Mouse (Mus musculus): ENCODE data around the gene Mex3d. TPM values are rescaled to one million over a fixed set of nuclear protein-coding genes. Genes with fewer than 3 reads are reported as not detected.
A peak's percentile ranks its signal among the peaks of the same experiment; 100 is the strongest.
"Not testable (repeated sequence)": the region's sequence is repeated elsewhere in the genome, so short reads cannot be mapped to it uniquely, and the experiment has no call there.

Mex3d gene
- polyA plus RNA-seq, 1 experiment from 2014 or later: 1.9 TPM

- H3K4me3 ChIP-seq (ENCODE audit: low read length): peak within 1 kb of the TSS; percentile 38
- no peaks in the 10 kb centered on the region for H3K9me3 ChIP-seq (ENCODE audit: control insufficient read depth, low read length)
- 2% methylated on average over 53 of the region's 53 CpGs for WGBS
- H3K36me3 ChIP-seq (ENCODE audit: control insufficient read depth, insufficient read depth, low read length): no peaks in the 10 kb centered on the region
- peak within 1 kb of the TSS; percentile 48 for H3K4me2 ChIP-seq (ENCODE audit: low read depth, low read length)
- peaks cover 14% of the 10 kb centered on the region for H3K4me1 ChIP-seq (ENCODE audit: control insufficient read depth, insufficient read depth, low read length)
- peaks cover 41% of the 10 kb centered on the region for H3K27me3 ChIP-seq (replicated peaks; ENCODE audit: control insufficient read depth, insufficient read depth, low read length)
- no peak for ATAC-seq
- H3K9ac ChIP-seq (ENCODE audit: low read depth, low read length): peak within 1 kb of the TSS; percentile 24; the same call in 1 of the 2 replicates
- H3K27ac ChIP-seq (ENCODE audit: low read length): no peak within 1 kb of the TSS
Observed at GRCm38 (mm10) chr10:80356001-80356682, 31.3 kb downstream of the Mex3d start, which contains the start of gene Plk5. Gene Plk5, plus strand, starts transcription at chr10:80356459.

DNA sequence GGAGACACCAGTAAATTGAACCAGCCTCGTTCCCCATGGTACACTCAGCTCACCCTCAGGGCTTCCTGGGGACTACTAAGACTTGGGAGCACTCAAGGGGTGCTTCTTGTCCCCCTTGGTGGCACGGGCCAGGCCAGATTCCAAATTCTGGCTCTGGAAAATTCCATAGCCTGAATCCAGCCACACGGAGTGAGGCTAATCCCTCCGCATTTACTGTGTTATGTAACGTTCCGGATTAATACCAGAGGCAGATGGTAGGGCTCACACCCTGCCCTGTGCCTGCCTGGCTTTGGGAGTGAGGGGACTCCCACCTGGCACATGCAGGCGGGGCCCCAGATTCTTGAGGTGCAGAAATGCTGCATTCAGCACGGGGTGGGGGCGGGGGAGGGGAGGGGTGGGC lies 32.0 kb downstream of the Mex3d start:
- no peak for ATAC-seq
- H3K9ac ChIP-seq (ENCODE audit: low read depth, low read length): no peak overlapping the region
- WGBS: 13% methylated on average over 9 of the region's 9 CpGs

DNA sequence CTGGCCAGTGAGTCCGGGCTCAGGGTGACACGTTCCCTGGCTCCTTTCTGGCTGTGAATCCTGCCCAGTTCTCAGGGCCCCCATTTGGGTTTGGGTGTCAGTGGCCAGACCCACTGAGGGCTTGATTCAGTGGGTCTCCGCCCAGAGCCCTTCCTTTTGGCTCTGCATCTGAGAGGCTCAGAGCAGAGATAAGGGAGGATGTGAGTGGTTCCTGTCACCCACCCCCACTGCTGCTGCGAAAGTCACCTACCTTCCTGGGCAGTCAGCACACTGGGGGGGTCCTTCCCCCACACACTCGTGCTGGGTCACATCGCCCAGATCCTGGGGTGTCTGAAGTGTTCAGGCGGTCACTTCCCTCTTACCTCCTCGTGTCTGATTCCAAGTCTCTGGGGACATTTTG lies 34.7 kb downstream of the Mex3d start:
- ATAC-seq: no peak
- H3K36me3 ChIP-seq (ENCODE audit: control insufficient read depth, insufficient read depth, low read length): no peaks in the 10 kb centered on the region
- no peaks in the 10 kb centered on the region for H3K9me3 ChIP-seq (ENCODE audit: control insufficient read depth, low read length)
- H3K4me1 ChIP-seq (ENCODE audit: control insufficient read depth, insufficient read depth, low read length): peaks cover 24% of the 10 kb centered on the region
- H3K9ac ChIP-seq (ENCODE audit: low read depth, low read length): no peak overlapping the region
- no peak overlapping the region for H3K4me2 ChIP-seq (ENCODE audit: low read depth, low read length)
- peaks cover 32% of the 10 kb centered on the region for H3K27me3 ChIP-seq (replicated peaks; ENCODE audit: control insufficient read depth, insufficient read depth, low read length)
- WGBS: 69% methylated on average over 8 of the region's 8 CpGs
- no peak overlapping the region for H3K4me3 ChIP-seq (ENCODE audit: low read length)
- no peak overlapping the region for H3K27ac ChIP-seq (ENCODE audit: low read length)

More for the DNA sequence above, 32.0 kb downstream of the Mex3d start:
- H3K4me3 ChIP-seq (ENCODE audit: low read length): no peak overlapping the region
- no peaks in the 10 kb centered on the region for H3K36me3 ChIP-seq (ENCODE audit: control insufficient read depth, insufficient read depth, low read length)
- H3K9me3 ChIP-seq (ENCODE audit: control insufficient read depth, low read length): no peaks in the 10 kb centered on the region
- H3K4me1 ChIP-seq (ENCODE audit: control insufficient read depth, insufficient read depth, low read length): peaks cover 14% of the 10 kb centered on the region
- H3K27me3 ChIP-seq (replicated peaks; ENCODE audit: control insufficient read depth, insufficient read depth, low read length): peaks cover 41% of the 10 kb centered on the region
- no peak overlapping the region for H3K4me2 ChIP-seq (ENCODE audit: low read depth, low read length)
- no peak overlapping the region for H3K27ac ChIP-seq (ENCODE audit: low read length)

DNA sequence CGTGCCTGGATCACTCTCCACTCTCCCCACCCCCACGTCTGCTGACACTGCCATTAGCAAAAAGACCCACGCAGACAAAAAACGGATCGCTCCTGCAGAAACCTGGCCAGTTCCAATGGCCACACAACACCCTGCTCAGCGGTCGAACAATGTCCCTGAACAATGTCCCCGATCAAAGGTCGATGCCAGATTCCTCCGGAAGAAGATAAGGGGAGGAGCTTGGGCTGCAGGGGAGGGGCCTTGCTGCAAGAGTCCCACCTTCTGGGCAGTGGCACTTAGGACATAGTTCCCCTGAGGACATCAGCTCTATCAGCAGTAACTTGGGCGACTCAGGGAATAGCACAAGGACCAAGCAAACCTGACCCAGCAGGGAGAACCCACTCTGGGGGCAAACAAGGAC lies 35.6 kb downstream of the Mex3d start:
- H3K4me3 ChIP-seq (ENCODE audit: low read length): no peak overlapping the region
- no peak overlapping the region for H3K4me2 ChIP-seq (ENCODE audit: low read depth, low read length)
- H3K4me1 ChIP-seq (ENCODE audit: control insufficient read depth, insufficient read depth, low read length): peaks cover 26% of the 10 kb centered on the region
- 0 out of 2 replicates have a peak, but pooled peaks have one; percentile 12 for ATAC-seq
- 22% methylated on average over 11 of the region's 11 CpGs for WGBS
- no peak overlapping the region for H3K9ac ChIP-seq (ENCODE audit: low read depth, low read length)
- H3K9me3 ChIP-seq (ENCODE audit: control insufficient read depth, low read length): no peaks in the 10 kb centered on the region
- no peak overlapping the region for H3K27ac ChIP-seq (ENCODE audit: low read length)
- H3K36me3 ChIP-seq (ENCODE audit: control insufficient read depth, insufficient read depth, low read length): no peaks in the 10 kb centered on the region
- H3K27me3 ChIP-seq (replicated peaks; ENCODE audit: control insufficient read depth, insufficient read depth, low read length): peaks cover 24% of the 10 kb centered on the region

DNA sequence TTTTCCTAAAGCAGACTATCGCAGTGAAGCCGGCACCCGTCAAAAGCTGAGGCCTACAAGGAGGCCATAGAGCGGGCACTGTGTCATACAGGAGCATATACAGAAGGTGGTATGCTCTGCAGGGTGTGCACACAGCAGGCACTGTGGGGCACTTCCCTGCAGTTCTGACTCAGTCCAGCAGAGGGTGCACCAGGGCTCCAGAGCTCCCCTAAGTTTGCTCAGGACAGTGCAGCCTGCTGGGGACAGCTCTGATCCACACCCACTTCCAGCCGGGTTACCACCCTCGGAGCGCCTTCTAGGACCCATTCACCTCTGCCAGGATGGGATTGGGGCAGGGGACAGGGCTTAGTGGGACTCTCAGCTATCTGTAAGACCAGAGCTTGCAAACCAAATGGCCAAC lies 37.2 kb downstream of the Mex3d start:
- no peak overlapping the region for H3K27ac ChIP-seq (ENCODE audit: low read length)
- WGBS: 9% methylated on average over 7 of the region's 7 CpGs
- peak; percentile 77 for ATAC-seq
- H3K9me3 ChIP-seq (ENCODE audit: control insufficient read depth, low read length): no peaks in the 10 kb centered on the region
- peaks cover 13% of the 10 kb centered on the region for H3K27me3 ChIP-seq (replicated peaks; ENCODE audit: control insufficient read depth, insufficient read depth, low read length)
- H3K9ac ChIP-seq (ENCODE audit: low read depth, low read length): no peak overlapping the region
- H3K4me1 ChIP-seq (ENCODE audit: control insufficient read depth, insufficient read depth, low read length): peaks cover 24% of the 10 kb centered on the region
- H3K4me3 ChIP-seq (ENCODE audit: low read length): no peak overlapping the region
- no peak overlapping the region for H3K4me2 ChIP-seq (ENCODE audit: low read depth, low read length)
- H3K36me3 ChIP-seq (ENCODE audit: control insufficient read depth, insufficient read depth, low read length): no peaks in the 10 kb centered on the region

DNA sequence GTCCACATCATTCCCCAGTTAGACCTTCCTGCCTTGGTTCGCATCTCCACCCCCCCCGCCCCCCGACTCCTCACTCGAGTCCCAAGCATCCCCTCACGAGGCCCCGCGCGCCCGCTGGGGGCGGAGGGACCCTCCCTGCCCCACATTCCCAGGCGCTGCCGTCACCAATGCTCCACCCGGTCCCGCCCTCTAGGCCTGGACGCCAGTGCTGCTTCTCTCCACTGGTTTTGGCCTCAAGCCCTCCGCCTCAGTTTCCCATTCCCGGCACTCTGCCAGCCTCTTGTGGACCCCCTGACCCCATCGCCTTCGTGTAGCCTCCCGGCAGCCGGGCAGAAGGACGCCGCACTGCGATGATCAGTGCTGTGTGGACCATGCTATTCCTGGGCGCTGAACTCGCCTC lies 38.5 kb downstream of the Mex3d start:
- H3K9ac ChIP-seq (ENCODE audit: low read depth, low read length): peak overlapping the region; percentile 73
- peaks cover 35% of the 10 kb centered on the region for H3K4me1 ChIP-seq (ENCODE audit: control insufficient read depth, insufficient read depth, low read length)
- no peak for ATAC-seq
- 19% methylated on average over 26 of the region's 26 CpGs for WGBS
- no peaks in the 10 kb centered on the region for H3K36me3 ChIP-seq (ENCODE audit: control insufficient read depth, insufficient read depth, low read length)
- peak overlapping the region; percentile 68 for H3K4me2 ChIP-seq (ENCODE audit: low read depth, low read length)
- no peak overlapping the region for H3K27ac ChIP-seq (ENCODE audit: low read length)
- peaks cover 15% of the 10 kb centered on the region for H3K27me3 ChIP-seq (replicated peaks; ENCODE audit: control insufficient read depth, insufficient read depth, low read length)
- peak overlapping the region; percentile 57 for H3K4me3 ChIP-seq (ENCODE audit: low read length)
- no peaks in the 10 kb centered on the region for H3K9me3 ChIP-seq (ENCODE audit: control insufficient read depth, low read length)

- no peaks in the 10 kb centered on the region for H3K36me3 ChIP-seq (ENCODE audit: control insufficient read depth, insufficient read depth, low read length)
- H3K4me1 ChIP-seq (ENCODE audit: control insufficient read depth, insufficient read depth, low read length): peaks cover 41% of the 10 kb centered on the region
- 1% methylated on average over 42 of the region's 42 CpGs for WGBS
- peak within 1 kb of the TSS; percentile 68 for H3K4me2 ChIP-seq (ENCODE audit: low read depth, low read length)
- H3K27me3 ChIP-seq (replicated peaks; ENCODE audit: control insufficient read depth, insufficient read depth, low read length): peaks cover 15% of the 10 kb centered on the region
- peak; percentile 48 for ATAC-seq
- peak within 1 kb of the TSS; percentile 57 for H3K4me3 ChIP-seq (ENCODE audit: low read length)
- no peaks in the 10 kb centered on the region for H3K9me3 ChIP-seq (ENCODE audit: control insufficient read depth, low read length)
- peak within 1 kb of the TSS; percentile 33; the same call in 1 of the 2 replicates for H3K27ac ChIP-seq (ENCODE audit: low read length)
- H3K9ac ChIP-seq (ENCODE audit: low read depth, low read length): peak within 1 kb of the TSS; percentile 73
Observed at GRCm38 (mm10) chr10:80348244-80348781, 39.1 kb downstream of the Mex3d start, which contains the start of gene Adamtsl5. Gene Adamtsl5, minus strand, starts transcription at chr10:80348412.

DNA sequence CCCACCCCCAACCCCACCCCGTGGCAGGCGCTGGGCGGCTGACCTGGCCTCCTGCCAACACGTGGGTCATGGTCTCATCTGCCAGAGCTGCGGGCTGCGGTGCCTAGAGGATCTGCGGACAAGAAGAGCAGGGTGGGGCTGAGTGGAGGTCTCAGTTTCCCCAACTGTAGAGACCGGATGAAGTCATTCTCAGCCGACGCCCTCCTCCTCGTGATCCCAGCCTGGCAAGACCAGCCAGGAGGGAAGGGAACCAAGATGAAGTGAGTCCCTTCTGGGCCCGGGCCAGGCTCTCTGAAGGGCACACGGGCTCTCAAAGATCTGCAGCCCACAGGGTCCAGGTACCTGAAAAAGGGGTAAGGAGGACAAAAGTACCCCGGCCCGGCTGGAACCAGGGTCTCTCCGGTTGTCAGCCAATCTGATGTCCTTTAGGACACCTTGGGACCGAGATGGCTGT lies 39.9 kb downstream of the Mex3d start:
- 14% methylated on average over 17 of the region's 17 CpGs for WGBS
- no peak for ATAC-seq
- H3K4me3 ChIP-seq (ENCODE audit: low read length): peak overlapping the region; percentile 57
- H3K4me1 ChIP-seq (ENCODE audit: control insufficient read depth, insufficient read depth, low read length): peaks cover 49% of the 10 kb centered on the region
- H3K4me2 ChIP-seq (ENCODE audit: low read depth, low read length): peak overlapping the region; percentile 68
- no peaks in the 10 kb centered on the region for H3K9me3 ChIP-seq (ENCODE audit: control insufficient read depth, low read length)
- no peaks in the 10 kb centered on the region for H3K36me3 ChIP-seq (ENCODE audit: control insufficient read depth, insufficient read depth, low read length)
- peak overlapping the region; percentile 73 for H3K9ac ChIP-seq (ENCODE audit: low read depth, low read length)
- no peak overlapping the region; the same call in 1 of the 2 replicates for H3K27ac ChIP-seq (ENCODE audit: low read length)
- peaks cover 18% of the 10 kb centered on the region for H3K27me3 ChIP-seq (replicated peaks; ENCODE audit: control insufficient read depth, insufficient read depth, low read length)

GRCm38 (mm10) chr10:80345929-80346328 lies 41.5 kb downstream of the Mex3d start:
- H3K4me3 ChIP-seq (ENCODE audit: low read length); ATAC-seq; H3K27ac ChIP-seq (ENCODE audit: low read length); H3K9me3 ChIP-seq (ENCODE audit: control insufficient read depth, low read length); H3K36me3 ChIP-seq (ENCODE audit: control insufficient read depth, insufficient read depth, low read length); H3K4me2 ChIP-seq (ENCODE audit: low read depth, low read length); H3K9ac ChIP-seq (ENCODE audit: low read depth, low read length): not testable (repeated sequence)
- Histone ChIP-seq H3K4me1 (ENCODE audit: control insufficient read depth, insufficient read depth, low read length) (peaks cover 64% of the 10 kb centered on the region), H3K27me3 (replicated peaks; ENCODE audit: control insufficient read depth, insufficient read depth, low read length) (peaks cover 34% of the 10 kb centered on the region)
- 80% methylated on average over 5 of the region's 6 CpGs for WGBS

Measured in intestine, embryonic 16.5 days (tissue).